23 mouse cellular contexts compared by ENCODE assay signal in genomic region chr2:150995324-150995723, GRCm38 (mm10).
"Had no signal": no experiment of that assay in that cellular context is flagged by ENCODE, and none has a peak within 500 bp of the region (broad histone marks: within the 10 kb centered on the region; RNA-seq: fewer than 3 reads in every experiment).

No protein-coding gene starts in this region.

- H3K36me3 ChIP-seq: heart, embryonic 12.5 days; hindbrain, embryonic 13.5 days; hindbrain, embryonic 15.5 days; kidney, embryonic 15.5 days; limb, embryonic 13.5 days; limb, embryonic 15.5 days had no signal

- H3K27me3 ChIP-seq: heart, embryonic 12.5 days; hindbrain, embryonic 13.5 days; hindbrain, embryonic 15.5 days; kidney, embryonic 15.5 days; limb, embryonic 13.5 days; limb, embryonic 15.5 days had no signal

- H3K9me3 ChIP-seq: heart, embryonic 12.5 days; hindbrain, embryonic 13.5 days; hindbrain, embryonic 15.5 days; kidney, embryonic 15.5 days; limb, embryonic 13.5 days; limb, embryonic 15.5 days had no signal

- H3K4me3 ChIP-seq: heart, embryonic 12.5 days; hindbrain, embryonic 13.5 days; hindbrain, embryonic 15.5 days; kidney, embryonic 15.5 days; limb, embryonic 13.5 days; limb, embryonic 15.5 days had no signal

- DNase-seq: forebrain, postnatal 0 days; gastrocnemius, postnatal 14 days; gastrocnemius, postnatal 36 days; heart, postnatal 10 days; heart, postnatal 36 days; kidney, adult 11 months; kidney, adult 2 months; kidney, adult 9 months; kidney, postnatal 14 days; kidney, postnatal 36 days; layer of hippocampus, adult 9-11 months; layer of hippocampus, postnatal 36 days; left cerebral cortex, postnatal 4 days had no signal

- ATAC-seq: forebrain, postnatal 0 days; hindbrain, postnatal 0 days; intestine, embryonic 16.5 days had no signal

- H3K9ac ChIP-seq: forebrain, postnatal 0 days; heart, embryonic 12.5 days; hindbrain, embryonic 13.5 days; hindbrain, embryonic 15.5 days; kidney, embryonic 15.5 days; limb, embryonic 13.5 days; limb, embryonic 15.5 days; liver, embryonic 14.5 days had no signal

- H3K27ac ChIP-seq: hindbrain, embryonic 13.5 days; hindbrain, embryonic 15.5 days; hindbrain, postnatal 0 days; kidney, embryonic 15.5 days; kidney, postnatal 0 days; limb, embryonic 13.5 days; limb, embryonic 15.5 days; liver, embryonic 14.5 days had no signal

- H3K4me2 ChIP-seq: heart, embryonic 12.5 days; hindbrain, embryonic 13.5 days; hindbrain, embryonic 15.5 days; kidney, embryonic 15.5 days; limb, embryonic 13.5 days; limb, embryonic 15.5 days had no signal
